In the genomic region with DNA sequence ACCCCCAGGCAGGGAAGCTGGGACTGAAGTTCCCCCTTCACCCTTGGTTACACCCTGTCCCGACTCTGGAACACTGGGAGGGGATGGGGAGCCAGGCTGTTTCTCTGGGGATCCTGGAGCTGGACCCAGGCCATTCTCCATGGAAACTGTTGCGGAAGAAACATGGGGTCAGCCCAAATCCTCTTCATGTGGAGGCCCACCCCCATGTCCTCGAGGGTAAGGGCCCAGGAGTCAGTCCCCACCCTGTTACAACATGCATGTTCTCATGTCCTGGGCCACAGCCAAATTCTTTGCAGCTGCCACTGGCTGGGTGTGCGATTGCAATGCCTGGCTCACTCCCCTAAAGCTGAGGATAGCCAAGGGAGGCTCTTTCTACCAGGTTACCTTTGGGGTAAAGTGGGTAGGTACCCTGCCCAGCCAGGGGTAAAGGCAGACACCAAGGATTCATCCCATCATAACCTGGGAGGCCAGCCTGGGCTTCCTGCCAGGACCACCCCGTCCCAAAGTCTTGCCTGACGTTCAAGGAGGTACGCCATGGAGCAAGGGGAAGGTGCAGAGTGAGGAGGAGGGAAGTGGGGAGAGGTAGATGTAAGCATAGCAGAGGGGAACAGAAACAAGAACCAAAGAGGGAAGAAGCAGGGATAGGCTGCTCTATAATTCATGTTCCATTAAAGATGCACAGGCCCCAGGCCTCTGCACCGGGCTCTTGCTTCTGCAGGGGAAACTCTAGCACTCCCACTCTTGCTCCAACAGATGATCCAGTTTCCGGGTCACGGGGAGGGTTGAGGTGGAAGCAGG, we compare ENCODE assay signal across 12 mouse cellular contexts. TPM values are rescaled to one million over a fixed set of nuclear protein-coding genes. Genes with fewer than 3 reads are reported as not detected.
A peak's percentile ranks its signal among the peaks of the same experiment; 100 is the strongest.
DNase-seq lines count a peak whose midpoint lies in the region; ATAC-seq and TF ChIP-seq lines count a peak whose summit lies in the region.
"Had no signal": no experiment of that assay in that cellular context is flagged by ENCODE, and none has a peak within 500 bp of the region (broad histone marks: within the 10 kb centered on the region; RNA-seq: fewer than 3 reads in every experiment).

No protein-coding gene starts in this region.

- no peak for DNase-seq in hindbrain, embryonic 10.5 days (ENCODE audit: low spot score)
- peak; percentile 33 for DNase-seq in ovary, postnatal 36 days (ENCODE audit: low spot score)
- no peak for DNase-seq in ovary, adult 18-20 months (ENCODE audit: low spot score)
- no peak for DNase-seq in stomach, postnatal 0 days (ENCODE audit: low spot score)
- no peak for DNase-seq in Muller cell, postnatal 12 days (ENCODE audit: inconsistent ontology term)
- no peak for DNase-seq in retina, embryonic 14.5 days (ENCODE audit: low spot score)
- DNase-seq: thymus, adult 18-20 months had no signal

- H3K4me3 ChIP-seq in hindbrain, embryonic 10.5 days, result no peak overlapping the region
- no peak overlapping the region for H3K4me3 ChIP-seq in hindbrain, embryonic 16.5 days (ENCODE audit: low read length)
- H3K4me3 ChIP-seq in heart, embryonic 13.5 days, result no peak overlapping the region
- no peak overlapping the region for H3K4me3 ChIP-seq in stomach, postnatal 0 days (ENCODE audit: low read depth, low read length)

- H3K36me3 ChIP-seq in hindbrain, embryonic 10.5 days, result peaks cover 63% of the 10 kb centered on the region
- H3K36me3 ChIP-seq in hindbrain, embryonic 16.5 days (ENCODE audit: control insufficient read depth, insufficient read depth, low read length), result peaks cover 20% of the 10 kb centered on the region
- peaks cover 32% of the 10 kb centered on the region for H3K36me3 ChIP-seq in heart, embryonic 13.5 days
- peaks cover 4% of the 10 kb centered on the region; the same call in 1 of the 2 replicates for H3K36me3 ChIP-seq in stomach, postnatal 0 days (ENCODE audit: control insufficient read depth, insufficient read depth, low read length)

- peaks cover 52% of the 10 kb centered on the region for H3K4me1 ChIP-seq in hindbrain, embryonic 10.5 days (replicated peaks)
- peaks cover 20% of the 10 kb centered on the region for H3K4me1 ChIP-seq in hindbrain, embryonic 16.5 days (ENCODE audit: control insufficient read depth, insufficient read depth, low read depth, low read length)
- peaks cover 61% of the 10 kb centered on the region for H3K4me1 ChIP-seq in heart, embryonic 13.5 days
- 0 out of 2 replicates have a peak, but pooled peaks cover 2% of the 10 kb centered on the region for H3K4me1 ChIP-seq in stomach, postnatal 0 days (replicated peaks; ENCODE audit: control insufficient read depth, insufficient read depth)

- H3K27ac ChIP-seq in hindbrain, embryonic 10.5 days, result 0 out of 2 replicates have a peak overlapping the region, but pooled peaks have one; percentile 6
- H3K27ac ChIP-seq in hindbrain, embryonic 16.5 days (ENCODE audit: low read depth, low read length), result no peak overlapping the region
- H3K27ac ChIP-seq in heart, embryonic 13.5 days (replicated peaks), result no peak overlapping the region
- no peak overlapping the region for H3K27ac ChIP-seq in stomach, postnatal 0 days (replicated peaks)

- H3K9ac ChIP-seq in hindbrain, embryonic 16.5 days (ENCODE audit: low read depth, low read length), result no peak overlapping the region
- H3K9ac ChIP-seq in heart, embryonic 13.5 days, result peak overlapping the region; percentile 11; the same call in 1 of the 2 replicates
- no peak overlapping the region for H3K9ac ChIP-seq in stomach, postnatal 0 days (ENCODE audit: low read length)
- H3K9ac ChIP-seq: midbrain, embryonic 13.5 days had no signal

- 93% methylated on average over 10 of the region's 10 CpGs for WGBS in hindbrain, embryonic 10.5 days
- WGBS in hindbrain, embryonic 16.5 days, result 76% methylated on average over 10 of the region's 10 CpGs
- 60% methylated on average over 10 of the region's 10 CpGs for WGBS in heart, embryonic 13.5 days
- 53% methylated on average over 10 of the region's 10 CpGs for WGBS in stomach, postnatal 0 days

- peaks cover 5% of the 10 kb centered on the region; the same call in 1 of the 2 replicates for H3K27me3 ChIP-seq in hindbrain, embryonic 10.5 days (ENCODE audit: insufficient read depth, poor library complexity, severe bottlenecking)
- H3K27me3 ChIP-seq in hindbrain, embryonic 16.5 days (replicated peaks; ENCODE audit: control insufficient read depth, insufficient read depth, low read length), result no peaks in the 10 kb centered on the region
- 0 out of 2 replicates have a peak, but pooled peaks cover 3% of the 10 kb centered on the region for H3K27me3 ChIP-seq in heart, embryonic 13.5 days (replicated peaks)
- no peaks in the 10 kb centered on the region for H3K27me3 ChIP-seq in stomach, postnatal 0 days (ENCODE audit: control insufficient read depth, insufficient read depth, low read length)
- H3K27me3 ChIP-seq: CH12.LX; midbrain, embryonic 13.5 days had no signal

- ATAC-seq in hindbrain, embryonic 16.5 days, result no peak
- ATAC-seq in heart, embryonic 13.5 days (ENCODE audit: extremely low read depth, insufficient number of reproducible peaks, low FRiP score, low TSS enrichment), result no peak
- ATAC-seq in stomach, postnatal 0 days (ENCODE audit: low FRiP score, low TSS enrichment), result peak; percentile 24; the same call in 1 of the 2 replicates

- H3K4me2 ChIP-seq in hindbrain, embryonic 16.5 days (ENCODE audit: low read length), result no peak overlapping the region
- H3K4me2 ChIP-seq in heart, embryonic 13.5 days, result no peak overlapping the region
- no peak overlapping the region for H3K4me2 ChIP-seq in stomach, postnatal 0 days (replicated peaks; ENCODE audit: low read depth)

- H3K9me3 ChIP-seq in hindbrain, embryonic 10.5 days, result no peaks in the 10 kb centered on the region
- no peaks in the 10 kb centered on the region for H3K9me3 ChIP-seq in hindbrain, embryonic 16.5 days (ENCODE audit: control insufficient read depth, low read length)
- no peaks in the 10 kb centered on the region for H3K9me3 ChIP-seq in heart, embryonic 13.5 days
- no peaks in the 10 kb centered on the region for H3K9me3 ChIP-seq in stomach, postnatal 0 days (ENCODE audit: control insufficient read depth, low read length)
- H3K9me3 ChIP-seq: midbrain, embryonic 13.5 days had no signal

- no peak for TF ChIP-seq CTCF in stomach, postnatal 0 days (IDR thresholded peaks at IDR 0.05; ENCODE audit: low read depth)

- TF ChIP-seq EP300 in stomach, postnatal 0 days (optimal IDR thresholded peaks at IDR 0.05), result no peak

RNA-seq across cellular contexts. Expression of gene Gpr84, which starts 5.8 kb away (rescaled TPM):
- polyA plus RNA-seq in hindbrain, embryonic 10.5 days (2016; fragmentation: Nextera tagmentation; extraction: Ambion mirVana), result 0.31 and 0.36 TPM in 2 replicates
- polyA plus RNA-seq in hindbrain, embryonic 16.5 days (2015; fragmentation: Nextera tagmentation; extraction: Ambion mirVana), result 0.34 and 0.42 TPM in 2 replicates
- 0.28 and 0.36 TPM in 2 replicates for polyA plus RNA-seq in heart, embryonic 13.5 days (2015; fragmentation: Nextera tagmentation; extraction: Ambion mirVana)
- polyA plus RNA-seq in stomach, postnatal 0 days (2015; fragmentation: Nextera tagmentation; extraction: Ambion mirVana), result 0.30 and 0.46 TPM in 2 replicates
- polyA plus RNA-seq: forebrain, embryonic 11.5 days had no signal

RNA-seq across cellular contexts. Expression of gene Zfp385a, which starts 23.7 kb away (rescaled TPM):
- polyA plus RNA-seq in hindbrain, embryonic 10.5 days (2016; fragmentation: Nextera tagmentation; extraction: Ambion mirVana), result 24.9 and 26.3 TPM in 2 replicates
- 20.1 and 24.7 TPM in 2 replicates for polyA plus RNA-seq in hindbrain, embryonic 16.5 days (2015; fragmentation: Nextera tagmentation; extraction: Ambion mirVana)
- polyA plus RNA-seq in heart, embryonic 13.5 days (2015; fragmentation: Nextera tagmentation; extraction: Ambion mirVana), result 8.3 and 8.9 TPM in 2 replicates
- polyA plus RNA-seq in stomach, postnatal 0 days (2015; fragmentation: Nextera tagmentation; extraction: Ambion mirVana), result 6.0 and 7.4 TPM in 2 replicates

RNA-seq across cellular contexts. Expression of gene Copz1, which starts 43.7 kb away (rescaled TPM):
- polyA plus RNA-seq in hindbrain, embryonic 10.5 days (2016; fragmentation: Nextera tagmentation; extraction: Ambion mirVana), result 288 and 299 TPM in 2 replicates
- polyA plus RNA-seq in hindbrain, embryonic 16.5 days (2015; fragmentation: Nextera tagmentation; extraction: Ambion mirVana), result 207 and 209 TPM in 2 replicates
- polyA plus RNA-seq in heart, embryonic 13.5 days (2015; fragmentation: Nextera tagmentation; extraction: Ambion mirVana), result 163 and 178 TPM in 2 replicates
- polyA plus RNA-seq in stomach, postnatal 0 days (2015; fragmentation: Nextera tagmentation; extraction: Ambion mirVana), result 159 and 168 TPM in 2 replicates

RNA-seq across cellular contexts. Expression of gene Itga5, which starts 50.4 kb away (rescaled TPM):
- 23.5 and 23.8 TPM in 2 replicates for polyA plus RNA-seq in hindbrain, embryonic 10.5 days (2016; fragmentation: Nextera tagmentation; extraction: Ambion mirVana)
- polyA plus RNA-seq in hindbrain, embryonic 16.5 days (2015; fragmentation: Nextera tagmentation; extraction: Ambion mirVana), result 6.3 and 8.6 TPM in 2 replicates
- polyA plus RNA-seq in heart, embryonic 13.5 days (2015; fragmentation: Nextera tagmentation; extraction: Ambion mirVana), result 76.4 and 78.0 TPM in 2 replicates
- polyA plus RNA-seq in stomach, postnatal 0 days (2015; fragmentation: Nextera tagmentation; extraction: Ambion mirVana), result 28.7 and 36.2 TPM in 2 replicates

RNA-seq across cellular contexts. Expression of gene Nfe2, which starts 58.0 kb away (rescaled TPM):
- polyA plus RNA-seq in hindbrain, embryonic 10.5 days (2016; fragmentation: Nextera tagmentation; extraction: Ambion mirVana), result 7.3 and 8.5 TPM in 2 replicates
- 0.65 and 0.69 TPM in 2 replicates for polyA plus RNA-seq in hindbrain, embryonic 16.5 days (2015; fragmentation: Nextera tagmentation; extraction: Ambion mirVana)
- 7.2 and 8.2 TPM in 2 replicates for polyA plus RNA-seq in heart, embryonic 13.5 days (2015; fragmentation: Nextera tagmentation; extraction: Ambion mirVana)
- 0.50 and 0.70 TPM in 2 replicates for polyA plus RNA-seq in stomach, postnatal 0 days (2015; fragmentation: Nextera tagmentation; extraction: Ambion mirVana)
